Mouse (Mus musculus) ES-E14 (cell line): ENCODE measurements around the gene Fam83e. TPM values are rescaled to one million over a fixed set of nuclear protein-coding genes. Genes with fewer than 3 reads are reported as not detected.

Source experiments
- DNase-seq: peaks from one replicate; pipeline ENCODE4 v3.0.0-alpha.2; 2013; ENCODE audit warnings: low read depth, low spot score
- H3K27ac ChIP-seq: 2 replicates; pipeline ENCODE4 v1.5.1; 2012; ENCODE audit warnings: low read depth, mild to moderate bottlenecking, low read length, moderate library complexity, mixed read lengths; ENCODE audit not compliant: poor library complexity, insufficient read depth, severe bottlenecking
- H3K36me3 ChIP-seq: 2 replicates; pipeline ENCODE4 v1.6.1; 2012; ENCODE audit warnings: mild to moderate bottlenecking, low read length, moderate library complexity, mixed read lengths; ENCODE audit not compliant: control insufficient read depth, poor library complexity, insufficient read depth, severe bottlenecking
- H3K4me1 ChIP-seq, 2 experiments: fragments of 150-350 bp in 1 of 2; sonication (generic) in 1 of 2; 2 replicates each; pipeline ENCODE4 v1.6.1; 2012; ENCODE audit warnings: low read length in 2 of 2, mild to moderate bottlenecking in 1 of 2, mixed read lengths in 1 of 2; ENCODE audit not compliant: control insufficient read depth in 2 of 2, insufficient read depth in 2 of 2, poor library complexity in 1 of 2
- H3K4me3 ChIP-seq, 2 experiments: fragments of 150-350 bp in 1 of 2; sonication (generic) in 1 of 2; 2 replicates each; pipeline ENCODE4 v1.5.1; 2012; ENCODE audit warnings: low read length in 2 of 2, low read depth in 1 of 2, mild to moderate bottlenecking in 1 of 2, mixed read lengths in 1 of 2; ENCODE audit not compliant: insufficient read depth in 1 of 2, poor library complexity in 1 of 2, severe bottlenecking in 1 of 2
- H3K9ac ChIP-seq: 2 replicates; pipeline ENCODE4 v1.6.1; 2012; ENCODE audit warnings: low read depth, mild to moderate bottlenecking, low read length, mixed read lengths; ENCODE audit not compliant: poor library complexity, insufficient read depth, severe bottlenecking
- H3K9me3 ChIP-seq: fragments of 150-350 bp; sonication (generic); 2 replicates; pipeline ENCODE4 v1.6.1; 2012; ENCODE audit warnings: low read depth, mild to moderate bottlenecking, low read length; ENCODE audit not compliant: control insufficient read depth, insufficient read depth
- CHD2 ChIP-seq: IDR thresholded peaks from 2 replicates; pipeline ENCODE4 v1.6.1; 2014; ENCODE audit warnings: mild to moderate bottlenecking, low read depth, low read length, inconsistent platforms
- HCFC1 ChIP-seq: IDR thresholded peaks from 2 replicates; pipeline ENCODE4 v1.6.1; 2012; ENCODE audit warnings: low read length, inconsistent platforms, borderline replicate concordance; ENCODE audit not compliant: insufficient read depth
- MAFK ChIP-seq: IDR thresholded peaks from 2 replicates; pipeline ENCODE4 v1.6.1; 2014; ENCODE audit warnings: mild to moderate bottlenecking, low read depth, low read length, inconsistent platforms; ENCODE audit not compliant: insufficient read depth
- ZC3H11A ChIP-seq: IDR thresholded peaks from 2 replicates; pipeline ENCODE4 v1.6.1; 2012; ENCODE audit warnings: low read depth, mild to moderate bottlenecking, inconsistent platforms, low read length, borderline replicate concordance
- ZNF384 ChIP-seq: IDR thresholded peaks from 2 replicates; pipeline ENCODE4 v1.6.1; 2012; ENCODE audit warnings: low read depth, low read length, inconsistent platforms
- in situ Hi-C, 2 experiments: fragments of 600-800 bp; cut with MboI; formaldehyde crosslinking; loops; one replicate each; pipeline ENCODE4 v1.15.1; 2025; ENCODE audit warnings: low sequenced_read_pairs in 2 of 2, inconsistent platforms in 1 of 2; ENCODE audit not compliant: unreplicated experiment in 2 of 2
- total RNA-seq: library from RNA; depleted of rRNA; stranded (reverse); fragments of 300-350 nt; gene quantifications from 2 replicates; pipeline ENCODE4 v1.2.3, GENCODE M21; 2012

The Fam83e gene
- total RNA-seq, 1 experiment = 6.1 TPM

- Histone ChIP-seq H3K9me3 (no peaks in the 10 kb centered on the region), H3K9ac (0 out of 2 replicates have a peak overlapping the region, but pooled peaks have one; percentile 4), H3K4me1 (peaks cover 5 to 35% of the 10 kb centered on the region in 2 experiments; a peak in 3 of 4 replicates), H3K36me3 (peaks cover 29% of the 10 kb centered on the region), H3K4me3 (no peak overlapping the region), H3K27ac (no peak overlapping the region)
- no peak for DNase-seq
- in situ Hi-C loops = no loop called here
- TF ChIP-seq CHD2 (no peak), ZC3H11A (no peak), ZNF384 (no peak), MAFK (no peak), HCFC1 (no peak)
Measured at GRCm38 (mm10) chr7:45711316-45712021, 9.5 kb upstream of the Fam83e start.

- H3K4me3 ChIP-seq = no peak overlapping the region
- H3K4me1 ChIP-seq = peaks cover 5 to 34% of the 10 kb centered on the region in 2 experiments; a peak in 3 of 4 replicates
- no peak for TF ChIP-seq MAFK
- TF ChIP-seq CHD2 = no peak
- TF ChIP-seq HCFC1 = no peak
- TF ChIP-seq ZNF384 = no peak
- no peak for TF ChIP-seq ZC3H11A
- no peak overlapping the region for H3K27ac ChIP-seq
- in situ Hi-C loops = no loop called here
- no peak overlapping the region for H3K9ac ChIP-seq
- no peaks in the 10 kb centered on the region for H3K9me3 ChIP-seq
- no peak for DNase-seq
- peaks cover 29% of the 10 kb centered on the region for H3K36me3 ChIP-seq
Measured at GRCm38 (mm10) chr7:45712022-45712757, 8.8 kb upstream of the Fam83e start.

GRCm38 (mm10) chr7:45713396-45713795, 7.6 kb upstream of the Fam83e start:
- in situ Hi-C loops = no loop called here
- peaks cover 0 to 28% of the 10 kb centered on the region in 2 experiments; a peak in 2 of 4 replicates for H3K4me1 ChIP-seq
- H3K27ac ChIP-seq = no peak overlapping the region
- H3K9me3 ChIP-seq = no peaks in the 10 kb centered on the region
- peaks cover 31% of the 10 kb centered on the region for H3K36me3 ChIP-seq
- DNase-seq = no peak
- H3K9ac ChIP-seq = no peak overlapping the region
- TF ChIP-seq MAFK = no peak
- H3K4me3 ChIP-seq = no peak overlapping the region

GRCm38 (mm10) chr7:45713881-45714520, 7.0 kb upstream of the Fam83e start:
- DNase-seq = no peak
- H3K9me3 ChIP-seq = no peaks in the 10 kb centered on the region
- H3K4me3 ChIP-seq = peak overlapping the region in 1 of 2 experiments; percentile 76; a peak in 1 of 4 replicates
- no peak overlapping the region; the same call in 1 of the 2 replicates for H3K9ac ChIP-seq
- H3K4me1 ChIP-seq = peaks cover 0 to 25% of the 10 kb centered on the region in 2 experiments; a peak in 2 of 4 replicates
- TF ChIP-seq HCFC1 (no peak), ZNF384 (no peak), ZC3H11A (no peak), CHD2 (no peak), MAFK (no peak)
- peaks cover 37% of the 10 kb centered on the region for H3K36me3 ChIP-seq
- in situ Hi-C loops = no loop called here
- H3K27ac ChIP-seq = no peak overlapping the region
